Mouse (Mus musculus) stomach, embryonic 14.5 days (tissue): ENCODE data around the gene 9030025P20Rik. TPM values are rescaled to one million over a fixed set of nuclear protein-coding genes. Genes with fewer than 3 reads are reported as not detected.
"Not testable (repeated sequence)": the region's sequence is repeated elsewhere in the genome, so short reads cannot be mapped to it uniquely, and the experiment has no call there.

ENCODE experiments used
- ATAC-seq: fragments of 200-750 bp; cut with Nextera tagmentation; 2 replicates; pipeline ENCODE4 v1.8.0; 2017; ENCODE audit warnings: low read depth, moderate TSS enrichment; ENCODE audit not compliant: insufficient number of reproducible peaks, insufficient read depth, low FRiP score
- H3K27ac ChIP-seq: fragments of 300-500 bp; sonication (generic); 2 replicates; pipeline ENCODE4 v1.5.1; 2014; ENCODE audit warnings: mild to moderate bottlenecking, low read length, moderate library complexity, mixed read lengths
- H3K27me3 ChIP-seq: fragments of 300-500 bp; sonication (generic); 2 replicates; pipeline ENCODE4 v1.6.1; 2014; ENCODE audit warnings: low read length, control low read depth, mixed read lengths; ENCODE audit not compliant: control insufficient read depth, insufficient read depth
- H3K36me3 ChIP-seq: fragments of 300-500 bp; sonication (generic); 2 replicates; pipeline ENCODE4 v1.6.1; 2014; ENCODE audit warnings: mild to moderate bottlenecking, control low read depth, low read length, moderate library complexity, mixed read lengths; ENCODE audit not compliant: control insufficient read depth, insufficient read depth
- H3K4me1 ChIP-seq: fragments of 300-500 bp; sonication (generic); 2 replicates; pipeline ENCODE4 v1.6.1; 2014; ENCODE audit warnings: low read length, control low read depth, mixed read lengths; ENCODE audit not compliant: control insufficient read depth, insufficient read depth
- H3K4me2 ChIP-seq: fragments of 300-500 bp; sonication (generic); replicated peaks from 2 replicates; pipeline ENCODE4 v1.6.1; 2014; ENCODE audit warnings: low read depth, low read length, control low read depth
- H3K4me3 ChIP-seq: fragments of 300-500 bp; sonication (generic); 2 replicates; pipeline ENCODE4 v1.5.1; 2014; ENCODE audit warnings: low read depth, low read length, control low read depth
- H3K9ac ChIP-seq: fragments of 300-500 bp; sonication (generic); replicated peaks from 2 replicates; pipeline ENCODE4 v1.6.1; 2014; ENCODE audit warnings: low read depth, mild to moderate bottlenecking, control low read depth, low read length, moderate library complexity, mixed read lengths
- H3K9me3 ChIP-seq: fragments of 300-500 bp; sonication (generic); 2 replicates; pipeline ENCODE4 v1.6.1; 2016; ENCODE audit warnings: low read depth, low read length, control low read depth; ENCODE audit not compliant: control insufficient read depth
- WGBS: fragments of 180-500 bp; shearing (Covaris S2); extraction: QIAGEN DNeasy Blood & Tissue Kit; methylation state at CpG from one replicate; pipeline ENCODE4 v1.1.7; 2014; 5-methylcytosine and 5-hydroxymethylcytosine counted together
- polyA plus RNA-seq: library from polyadenylated mRNA; unstranded; fragments of >200 nt; fragmentation: Nextera tagmentation; extraction: Ambion mirVana; gene quantifications from 2 replicates; pipeline ENCODE4 v1.2.1, GENCODE M21; 2014

The 9030025P20Rik gene
- polyA plus RNA-seq, 1 experiment from 2014 or later, result 9.8 TPM

DNA sequence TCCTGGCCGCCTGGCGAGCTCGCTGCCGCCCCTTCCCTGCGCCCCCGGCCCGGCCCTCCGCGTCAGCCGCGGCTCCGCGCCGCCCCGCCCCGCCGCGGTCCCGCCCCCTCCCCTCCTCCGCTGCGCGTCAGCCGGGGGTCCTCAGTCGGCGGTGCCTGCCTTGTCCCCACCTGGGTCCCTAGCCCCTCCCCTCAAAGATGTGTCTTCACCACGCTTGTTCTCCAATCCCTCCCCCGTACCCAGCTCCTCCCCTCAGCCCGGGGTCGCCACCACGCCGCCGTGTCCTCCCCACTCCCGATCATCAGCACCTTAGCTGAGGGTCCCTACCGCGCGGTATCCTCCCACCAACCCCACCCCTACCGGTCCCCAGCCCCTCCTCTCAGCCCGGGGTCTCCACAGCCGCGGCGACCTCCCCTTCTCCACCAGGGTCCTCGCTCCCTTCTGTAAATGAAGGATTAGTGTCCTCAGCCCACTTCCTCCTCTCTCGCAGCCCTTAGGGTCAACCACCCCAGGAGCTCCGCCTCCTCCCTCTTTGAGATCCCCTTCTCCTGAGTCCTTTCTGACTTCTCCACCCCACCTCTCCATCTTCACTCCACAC, 16.6 kb upstream of the 9030025P20Rik start:
- not testable (repeated sequence) for H3K9me3 ChIP-seq, H3K27ac ChIP-seq, H3K4me2 ChIP-seq, H3K4me1 ChIP-seq, H3K9ac ChIP-seq, H3K4me3 ChIP-seq, H3K27me3 ChIP-seq, H3K36me3 ChIP-seq
- WGBS, result no CpG with 5 or more reads among the region's 44 CpGs
- peak; percentile 92 for ATAC-seq

DNA sequence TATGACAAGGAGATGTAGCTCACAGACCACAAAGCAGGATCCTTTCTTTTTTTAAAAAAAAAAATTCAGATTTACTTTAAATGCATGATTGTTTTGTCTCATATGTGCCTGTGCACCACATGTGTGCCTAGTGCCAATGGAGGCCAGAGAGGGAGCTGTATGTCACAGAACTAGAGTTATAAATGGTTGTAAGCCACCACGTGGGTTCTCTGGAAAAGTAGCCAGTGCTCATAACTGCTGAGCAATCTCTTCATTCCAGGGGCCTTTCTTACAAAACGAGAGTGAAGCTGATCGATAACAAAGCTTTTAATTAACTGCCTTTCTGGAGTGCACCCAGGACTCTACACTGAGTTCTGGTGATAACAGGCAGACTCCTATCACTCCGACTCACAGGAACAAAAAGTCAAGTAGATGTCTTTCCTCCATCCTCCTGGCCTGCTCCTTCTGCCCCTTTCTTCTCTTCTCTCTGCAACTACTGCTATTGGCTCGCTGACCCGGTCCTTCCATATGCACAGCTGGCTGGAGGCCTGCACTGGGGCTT, 9.8 kb upstream of the 9030025P20Rik start:
- no CpG with 5 or more reads among the region's 6 CpGs for WGBS
- not testable (repeated sequence) for H3K36me3 ChIP-seq, ATAC-seq, H3K9ac ChIP-seq, H3K4me3 ChIP-seq, H3K4me2 ChIP-seq, H3K27ac ChIP-seq, H3K27me3 ChIP-seq, H3K9me3 ChIP-seq, H3K4me1 ChIP-seq

- not testable (repeated sequence) for H3K4me1 ChIP-seq, H3K4me3 ChIP-seq, H3K4me2 ChIP-seq, H3K27me3 ChIP-seq, H3K9me3 ChIP-seq, H3K9ac ChIP-seq, ATAC-seq, H3K36me3 ChIP-seq, H3K27ac ChIP-seq
- 0% methylated on average over 4 of the region's 7 CpGs for WGBS
These were observed 428 bp upstream of the 9030025P20Rik start for GRCm38 (mm10) chr17:14977718-14978361.

DNA sequence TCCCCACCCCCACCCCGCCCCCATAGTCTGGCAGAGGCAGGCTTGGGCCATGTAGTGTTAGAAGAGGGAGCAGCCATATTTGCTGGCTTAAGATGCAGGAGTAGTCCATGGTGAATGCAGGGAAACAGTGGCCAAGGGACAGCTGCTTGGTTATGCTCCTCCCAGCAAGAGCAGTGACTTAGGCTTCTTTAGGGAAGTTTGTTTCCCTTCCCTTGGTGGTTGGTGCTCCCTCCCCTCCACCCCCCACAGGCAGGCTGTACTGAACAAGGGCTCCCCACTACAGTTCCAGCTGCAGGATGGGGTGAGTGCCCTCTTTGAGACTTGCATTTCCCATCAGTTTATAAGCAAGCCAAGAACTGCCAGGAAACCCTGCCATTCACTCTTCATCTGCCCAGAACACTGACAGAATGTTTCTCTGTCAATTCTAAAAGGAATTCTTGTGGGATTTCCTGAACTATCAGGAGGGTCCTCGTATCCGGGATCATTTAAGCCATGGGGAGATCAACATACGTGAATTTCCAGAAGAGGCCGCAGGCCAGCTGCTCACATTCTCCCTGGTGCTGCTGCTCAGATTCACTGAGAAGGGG, 11.9 kb downstream of the 9030025P20Rik start:
- ATAC-seq, H3K9me3 ChIP-seq, H3K4me2 ChIP-seq, H3K36me3 ChIP-seq, H3K4me3 ChIP-seq, H3K4me1 ChIP-seq, H3K27me3 ChIP-seq, H3K9ac ChIP-seq, H3K27ac ChIP-seq: not testable (repeated sequence)
- WGBS, result 56% methylated on average over 4 of the region's 5 CpGs

DNA sequence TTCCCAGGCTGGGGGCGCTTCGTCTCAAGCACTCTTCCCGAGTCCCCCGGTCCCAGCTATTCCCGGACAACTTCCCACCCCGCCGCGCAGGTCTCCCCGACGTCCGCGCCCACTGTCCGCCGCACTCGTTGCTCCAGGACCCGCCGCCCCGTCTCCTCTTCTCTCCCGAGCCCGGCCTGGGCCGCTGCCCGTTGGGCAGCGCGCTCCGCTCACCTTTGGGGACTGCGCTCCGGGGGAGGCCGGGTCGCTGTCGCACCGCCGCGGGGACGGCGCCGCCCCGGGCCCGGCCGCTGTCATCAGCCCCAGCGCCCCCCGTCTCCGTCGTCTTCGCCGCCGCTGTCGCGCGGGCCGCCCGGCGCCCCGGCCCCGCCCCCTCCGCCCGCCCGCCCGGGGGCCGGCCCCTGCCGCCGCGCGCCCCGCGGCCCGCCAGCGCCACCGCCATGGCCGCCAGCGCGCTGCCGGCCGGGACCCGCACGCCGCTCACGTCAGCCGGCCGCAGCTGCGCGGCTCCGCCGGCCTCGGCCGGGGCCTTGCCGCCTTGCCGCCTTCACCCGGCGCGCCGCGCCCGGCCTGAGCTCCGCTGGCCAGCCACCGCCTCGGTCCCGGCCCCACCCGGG, 14.4 kb downstream of the 9030025P20Rik start:
- not testable (repeated sequence) for H3K9me3 ChIP-seq, H3K4me3 ChIP-seq, H3K4me1 ChIP-seq, H3K9ac ChIP-seq, H3K27ac ChIP-seq, H3K4me2 ChIP-seq, H3K36me3 ChIP-seq, H3K27me3 ChIP-seq
- peak; percentile 74 for ATAC-seq
- WGBS, result no CpG with 5 or more reads among the region's 98 CpGs

DNA sequence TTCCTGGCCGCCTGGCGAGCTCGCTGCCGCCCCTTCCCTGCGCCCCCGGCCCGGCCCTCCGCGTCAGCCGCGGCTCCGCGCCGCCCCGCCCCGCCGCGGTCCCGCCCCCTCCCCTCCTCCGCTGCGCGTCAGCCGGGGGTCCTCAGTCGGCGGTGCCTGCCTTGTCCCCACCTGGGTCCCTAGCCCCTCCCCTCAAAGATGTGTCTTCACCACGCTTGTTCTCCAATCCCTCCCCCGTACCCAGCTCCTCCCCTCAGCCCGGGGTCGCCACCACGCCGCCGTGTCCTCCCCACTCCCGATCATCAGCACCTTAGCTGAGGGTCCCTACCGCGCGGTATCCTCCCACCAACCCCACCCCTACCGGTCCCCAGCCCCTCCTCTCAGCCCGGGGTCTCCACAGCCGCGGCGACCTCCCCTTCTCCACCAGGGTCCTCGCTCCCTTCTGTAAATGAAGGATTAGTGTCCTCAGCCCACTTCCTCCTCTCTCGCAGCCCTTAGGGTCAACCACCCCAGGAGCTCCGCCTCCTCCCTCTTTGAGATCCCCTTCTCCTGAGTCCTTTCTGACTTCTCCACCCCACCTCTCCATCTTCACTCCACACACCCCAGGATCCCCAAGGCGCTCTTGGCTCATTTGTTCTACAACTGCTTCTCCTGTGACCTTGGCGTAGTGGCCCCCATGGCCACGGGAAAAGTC, 15.0 kb downstream of the 9030025P20Rik start:
- not testable (repeated sequence) for H3K4me2 ChIP-seq, H3K9me3 ChIP-seq, H3K4me1 ChIP-seq, H3K4me3 ChIP-seq, H3K27me3 ChIP-seq, H3K27ac ChIP-seq, H3K36me3 ChIP-seq, H3K9ac ChIP-seq
- peak; percentile 86 for ATAC-seq
- WGBS, result no CpG with 5 or more reads among the region's 47 CpGs

DNA sequence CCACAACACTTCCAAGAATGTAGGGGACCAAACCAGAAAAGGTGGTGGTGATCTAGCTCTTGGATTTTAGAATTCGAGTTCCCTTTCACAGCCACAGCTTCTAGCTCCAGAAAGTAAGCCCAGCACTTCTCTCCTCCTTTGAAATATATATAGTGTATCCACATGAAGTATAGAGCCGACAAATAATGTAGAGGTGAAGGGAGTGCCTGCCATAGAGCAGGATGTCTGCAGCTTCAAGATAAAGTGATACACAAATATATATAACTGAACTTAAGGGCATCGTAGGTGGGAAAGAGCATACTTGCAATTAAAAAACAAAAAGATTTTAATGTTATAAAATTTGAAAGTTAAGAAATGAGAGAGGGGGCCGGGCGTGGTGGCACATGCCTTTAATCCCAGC, 15.9 kb downstream of the 9030025P20Rik start:
- H3K27me3 ChIP-seq, H3K4me1 ChIP-seq, H3K4me3 ChIP-seq, H3K9me3 ChIP-seq, H3K4me2 ChIP-seq, ATAC-seq, H3K27ac ChIP-seq, H3K9ac ChIP-seq, H3K36me3 ChIP-seq: not testable (repeated sequence)
- no CpG with 5 or more reads among the region's 5 CpGs for WGBS

- H3K4me2 ChIP-seq, H3K4me1 ChIP-seq, H3K9me3 ChIP-seq, H3K4me3 ChIP-seq, H3K27me3 ChIP-seq, H3K9ac ChIP-seq, ATAC-seq, H3K36me3 ChIP-seq, H3K27ac ChIP-seq: not testable (repeated sequence)
- no CpG with 5 or more reads among the region's 4 CpGs for WGBS
These were observed 21.8 kb downstream of the 9030025P20Rik start for GRCm38 (mm10) chr17:15000047-15000446.
